Mouse (Mus musculus) duodenum, adult 2 months (tissue): ENCODE measurements around the gene Slc25a1. TPM values are rescaled to one million over a fixed set of nuclear protein-coding genes. Genes with fewer than 3 reads are reported as not detected.

Experiments used
- polyA plus RNA-seq: library from polyadenylated mRNA; depleted of rRNA; stranded (reverse); fragments of >200 nt; gene quantifications from 2 replicates; pipeline ENCODE4 v1.2.3, GENCODE M21; 2012; ENCODE audit warnings: low replicate concordance; rRNA removed

The Slc25a1 gene
- 321 and 435 TPM in 2 replicates for polyA plus RNA-seq

GRCm38 (mm10) chr16:17928087-17928580 lies at the start of gene Slc25a1:
Slc25a1 (minus strand) TSS chr16:17928219.

DNA sequence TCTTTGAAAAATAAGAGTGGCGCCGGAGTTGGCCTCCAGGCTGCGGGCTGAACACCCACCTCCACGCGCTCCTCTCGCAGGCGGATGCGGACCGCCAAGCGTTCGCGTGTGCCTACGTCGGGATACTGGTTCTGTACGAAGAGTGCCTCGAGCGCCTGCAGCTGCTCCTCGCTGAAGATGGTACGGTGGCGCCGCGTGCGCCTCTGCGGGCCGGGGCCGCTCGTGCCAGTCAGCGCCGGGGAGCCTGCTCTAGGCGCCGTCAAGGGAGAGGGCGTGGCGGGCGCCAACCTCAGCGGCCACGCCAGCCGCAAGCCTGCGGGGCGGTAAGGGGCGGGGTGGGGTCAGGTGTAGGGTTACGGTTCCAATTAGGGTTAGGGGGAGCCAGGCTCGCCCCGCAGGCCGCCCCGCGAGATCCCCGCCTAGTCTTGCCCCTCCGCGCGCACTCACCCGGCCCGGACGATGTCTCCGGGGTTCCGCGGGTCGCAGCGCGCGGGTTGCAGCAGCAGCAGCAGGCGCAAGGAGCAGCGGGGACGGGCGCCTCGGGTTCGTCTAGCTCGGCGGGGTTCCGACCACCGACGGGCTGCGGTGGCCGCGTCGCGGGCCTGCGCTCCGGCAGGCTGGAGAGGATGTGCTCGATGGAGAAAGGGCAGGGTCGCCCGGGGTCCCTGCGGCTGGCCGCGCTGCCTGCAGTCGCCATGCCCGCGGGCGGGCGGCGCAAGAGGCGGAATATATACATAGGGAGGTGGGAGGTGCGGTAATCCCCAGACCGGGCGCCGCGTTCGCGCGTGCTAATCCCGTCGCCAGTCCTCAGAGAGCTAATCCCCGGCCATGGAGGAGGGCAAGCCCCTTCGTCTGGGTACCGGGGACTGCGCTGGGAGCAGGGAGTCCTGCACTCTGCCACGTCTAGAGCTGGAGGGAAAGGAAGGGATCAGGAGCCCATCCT lies 13.4 kb downstream of the Slc25a1 start, which contains the start of gene Gsc2:
Gene Gsc2, minus strand, starts transcription at position 753 of the 943 bp plus-strand sequence.

DNA sequence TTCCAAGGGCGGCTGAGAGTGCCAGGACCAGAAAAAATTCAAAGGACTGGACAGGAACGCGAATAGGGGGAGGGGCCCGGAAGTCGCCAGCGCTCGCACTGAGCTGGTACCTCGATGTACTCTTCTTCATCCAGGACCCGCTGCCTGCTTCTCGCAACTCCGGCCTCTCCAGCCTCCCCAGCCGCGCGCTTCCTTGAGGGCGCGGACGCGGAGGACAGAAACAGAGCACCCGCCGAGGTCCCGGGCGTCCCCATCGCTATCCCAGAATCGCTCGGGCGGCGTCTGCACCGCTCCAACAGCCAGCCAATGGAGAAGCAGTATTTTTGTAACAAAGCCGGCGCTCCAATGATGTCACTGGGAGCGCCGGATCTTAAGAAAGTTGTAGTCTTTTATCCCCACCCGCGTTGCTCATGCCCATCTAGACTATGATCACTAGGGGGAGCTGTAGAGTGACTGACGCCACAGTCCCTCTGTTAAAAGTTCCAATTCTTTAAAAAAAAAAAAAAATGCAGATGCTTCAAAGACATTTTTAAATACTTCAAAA lies 16.9 kb downstream of the Slc25a1 start, which contains the start of gene Ess2:
Gene Ess2, minus strand, starts transcription at position 297 of the 544 bp plus-strand sequence.

DNA sequence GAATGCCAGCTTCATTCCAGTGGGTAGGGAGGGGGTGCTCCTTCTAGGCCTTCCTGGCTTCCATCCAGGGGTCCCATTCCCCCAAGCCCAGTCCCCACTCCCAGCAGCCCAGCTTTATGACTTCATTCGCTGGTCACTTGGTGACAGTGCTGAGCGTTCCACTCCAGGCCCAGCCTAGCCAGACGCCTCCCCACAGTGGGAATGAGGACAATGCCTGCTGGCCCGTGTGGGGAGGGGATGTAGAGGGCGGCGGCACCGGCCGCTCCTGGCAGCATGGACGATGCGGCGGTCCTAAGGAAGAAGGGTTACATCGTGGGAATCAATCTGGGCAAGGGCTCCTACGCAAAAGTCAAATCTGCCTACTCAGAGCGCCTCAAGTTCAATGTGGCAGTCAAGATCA lies 29.6 kb downstream of the Slc25a1 start, which contains the start of the genes Dgcr2 and Tssk2:
Gene Dgcr2, minus strand, starts transcription at position 101 of the 400 bp plus-strand sequence.
Gene Tssk2, plus strand, starts transcription at position 176 of the 400 bp plus-strand sequence.

DNA sequence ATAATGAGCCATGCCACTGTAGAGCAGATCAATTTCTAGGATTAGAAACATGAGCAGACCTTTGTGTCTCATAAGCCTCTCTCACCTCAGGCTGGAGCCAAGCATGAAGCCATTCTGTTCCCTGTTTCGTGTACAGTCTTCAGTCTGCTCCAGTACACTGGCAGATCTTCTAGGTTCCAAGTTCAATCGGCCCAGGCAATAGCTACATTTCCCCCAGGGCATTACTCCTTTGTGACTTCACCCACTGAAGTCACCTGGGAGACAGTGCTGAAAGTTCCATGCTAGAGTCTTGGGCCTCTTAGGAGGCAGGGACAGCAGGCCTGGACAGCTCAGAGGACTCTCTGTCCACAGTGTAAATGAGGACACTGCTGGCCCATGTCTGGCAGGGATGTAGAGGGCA lies 34.1 kb downstream of the Slc25a1 start, which contains the start of gene Tssk1:
Gene Tssk1, plus strand, starts transcription at position 301 of the 400 bp plus-strand sequence.

DNA sequence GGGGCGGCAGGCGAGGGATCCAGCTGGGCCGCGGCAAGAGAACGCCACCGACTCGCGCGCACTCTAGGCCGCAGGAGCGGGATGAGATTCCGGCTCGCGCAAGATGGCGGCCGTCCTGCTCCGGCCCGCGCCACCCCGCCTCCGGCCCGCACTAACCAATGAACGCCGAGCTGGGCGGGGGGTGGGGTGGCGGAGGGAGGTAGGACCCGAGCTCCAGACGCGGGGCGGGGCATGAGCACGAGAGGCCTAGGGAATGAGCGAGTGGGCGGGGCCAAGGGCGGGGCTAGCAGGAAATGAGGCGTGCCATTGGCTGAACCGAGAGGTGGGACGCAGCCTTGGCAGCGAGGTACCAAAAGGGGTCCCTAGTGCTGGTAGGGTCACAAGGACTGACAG lies 36.5 kb downstream of the Slc25a1 start, which contains the start of gene Gm20518:
Gene Gm20518, minus strand, starts transcription at position 105 of the 393 bp plus-strand sequence.

Other genes starting within 250 kb of the Slc25a1 start
- 85.9 and 111 TPM in 2 replicates for gene Med15, start 195.3 kb downstream of the Slc25a1 start, polyA plus RNA-seq
- 24.2 and 34.0 TPM in 2 replicates for gene Klhl22, start 168.6 kb downstream of the Slc25a1 start, polyA plus RNA-seq
- gene Scarf2, start 130.9 kb downstream of the Slc25a1 start, polyA plus RNA-seq: 32.0 and 34.5 TPM in 2 replicates
- gene B830017H08Rik, start 95.1 kb downstream of the Slc25a1 start, polyA plus RNA-seq: 0.05 TPM in 1 of 2 replicates, not detected in the other
- gene Car15, start 89.9 kb downstream of the Slc25a1 start, polyA plus RNA-seq: 9.6 and 13.0 TPM in 2 replicates
- 0.96 and 1.7 TPM in 2 replicates for gene Gm20518, start 36.5 kb downstream of the Slc25a1 start, polyA plus RNA-seq
- gene Tssk1, start 34.0 kb downstream of the Slc25a1 start, polyA plus RNA-seq: 0.05 TPM in 1 of 2 replicates, not detected in the other
- gene Dgcr2, start 29.7 kb downstream of the Slc25a1 start, polyA plus RNA-seq: 105 and 128 TPM in 2 replicates
- gene Tssk2, start 29.6 kb downstream of the Slc25a1 start, polyA plus RNA-seq: not detected in 2 replicates
- 14.2 and 14.3 TPM in 2 replicates for gene Ess2, start 16.9 kb downstream of the Slc25a1 start, polyA plus RNA-seq
- not detected in 2 replicates for gene Gsc2, start 13.2 kb downstream of the Slc25a1 start, polyA plus RNA-seq
- not detected in 2 replicates for gene Vpreb2, start 52.2 kb upstream of the Slc25a1 start, polyA plus RNA-seq
- 67.4 and 199 TPM in 2 replicates for gene Dgcr6, start 124.6 kb upstream of the Slc25a1 start, polyA plus RNA-seq
- 50.2 and 81.1 TPM in 2 replicates for gene Prodh, start 162.0 kb upstream of the Slc25a1 start, polyA plus RNA-seq
- gene Rtn4r, start 199.4 kb upstream of the Slc25a1 start, polyA plus RNA-seq: 11.3 and 34.8 TPM in 2 replicates